Mouse (Mus musculus) midbrain, embryonic 13.5 days (tissue): ENCODE data around the gene Hpcal4. TPM values are rescaled to one million over a fixed set of nuclear protein-coding genes. Genes with fewer than 3 reads are reported as not detected.
A peak's percentile ranks its signal among the peaks of the same experiment; 100 is the strongest.

Source experiments
- ATAC-seq: fragments of 200-750 bp; cut with Nextera tagmentation; 2 replicates; pipeline ENCODE4 v1.8.0; 2017; ENCODE audit warnings: mild to moderate bottlenecking, moderate TSS enrichment, moderate library complexity
- H3K27ac ChIP-seq: fragments of 300-500 bp; sonication (generic); 2 replicates; pipeline ENCODE4 v1.5.1; 2015; ENCODE audit warnings: inconsistent platforms, mild to moderate bottlenecking, moderate library complexity
- H3K27me3 ChIP-seq: fragments of 300-500 bp; sonication (generic); 2 replicates; pipeline ENCODE4 v1.6.1; 2015; ENCODE audit warnings: mild to moderate bottlenecking, inconsistent platforms
- H3K36me3 ChIP-seq: fragments of 300-500 bp; sonication (generic); 2 replicates; pipeline ENCODE4 v1.6.1; 2015; ENCODE audit warnings: mild to moderate bottlenecking, inconsistent platforms
- H3K4me1 ChIP-seq: fragments of 300-500 bp; sonication (generic); replicated peaks from 2 replicates; pipeline ENCODE4 v1.6.1; 2015; ENCODE audit warnings: inconsistent platforms
- H3K4me2 ChIP-seq: fragments of 300-500 bp; sonication (generic); replicated peaks from 2 replicates; pipeline ENCODE4 v1.6.1; 2015; ENCODE audit warnings: moderate library complexity, mild to moderate bottlenecking, inconsistent platforms
- H3K4me3 ChIP-seq: fragments of 300-500 bp; sonication (generic); replicated peaks from 2 replicates; pipeline ENCODE4 v1.5.1; 2015; ENCODE audit warnings: mild to moderate bottlenecking, inconsistent platforms
- H3K9ac ChIP-seq: fragments of 300-500 bp; sonication (generic); replicated peaks from 2 replicates; pipeline ENCODE4 v1.6.1; 2015; ENCODE audit warnings: mild to moderate bottlenecking, inconsistent platforms
- H3K9me3 ChIP-seq: fragments of 300-500 bp; sonication (generic); 2 replicates; pipeline ENCODE4 v1.6.1; 2016; ENCODE audit warnings: mild to moderate bottlenecking, inconsistent platforms
- WGBS: fragments of 180-500 bp; shearing (Covaris S2); methylation state at CpG from one replicate; pipeline ENCODE4 v1.1.7; 2015; 5-methylcytosine and 5-hydroxymethylcytosine counted together
- polyA plus RNA-seq: library from polyadenylated mRNA; unstranded; fragments of >200 nt; fragmentation: Nextera tagmentation; extraction: Ambion mirVana; gene quantifications from 2 replicates; pipeline ENCODE4 v1.2.1, GENCODE M21; 2015

The Hpcal4 gene
- polyA plus RNA-seq, 1 experiment from 2014 or later, result 14.1 TPM

DNA sequence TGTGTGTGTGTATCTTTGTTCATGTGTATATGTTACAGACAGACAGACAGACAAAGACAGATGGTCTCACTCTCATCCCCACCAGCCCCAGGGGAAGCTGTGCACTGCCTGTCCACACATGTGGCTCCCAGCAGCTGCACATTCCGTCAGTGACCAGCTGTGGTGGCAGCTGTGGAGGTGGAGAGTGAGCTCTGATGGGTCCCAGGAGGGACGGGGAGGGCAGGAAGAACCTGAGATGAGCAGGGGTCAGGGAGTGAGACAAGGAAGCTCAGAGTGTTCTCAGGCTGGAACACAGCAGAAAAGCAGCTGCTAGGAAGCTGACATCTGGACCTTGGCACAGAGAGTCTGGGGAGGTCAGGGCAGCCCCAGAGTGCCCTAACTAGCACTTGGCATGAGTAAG is 45.2 kb downstream of the Hpcal4 start:
- H3K4me2 ChIP-seq, result no peak overlapping the region
- H3K9ac ChIP-seq, result no peak overlapping the region
- peaks cover 18% of the 10 kb centered on the region for H3K27me3 ChIP-seq
- H3K4me3 ChIP-seq, result no peak overlapping the region
- H3K27ac ChIP-seq, result no peak overlapping the region
- WGBS, result 59% methylated on average over 2 of the region's 2 CpGs
- peaks cover under 1% of the 10 kb centered on the region; the same call in 1 of the 2 replicates for H3K4me1 ChIP-seq
- no peaks in the 10 kb centered on the region for H3K9me3 ChIP-seq
- no peaks in the 10 kb centered on the region for H3K36me3 ChIP-seq
- no peak for ATAC-seq

- no peak overlapping the region for H3K4me2 ChIP-seq
- H3K27ac ChIP-seq, result no peak overlapping the region
- no peak for ATAC-seq
- 88% methylated on average over 11 of the region's 11 CpGs for WGBS
- no peaks in the 10 kb centered on the region for H3K9me3 ChIP-seq
- H3K4me3 ChIP-seq, result no peak overlapping the region
- H3K4me1 ChIP-seq, result peaks cover 7% of the 10 kb centered on the region
- peaks cover 27% of the 10 kb centered on the region for H3K27me3 ChIP-seq
- H3K9ac ChIP-seq, result no peak overlapping the region
- no peaks in the 10 kb centered on the region for H3K36me3 ChIP-seq
Measured at GRCm38 (mm10) chr4:123229166-123229565, 46.1 kb downstream of the Hpcal4 start.

DNA sequence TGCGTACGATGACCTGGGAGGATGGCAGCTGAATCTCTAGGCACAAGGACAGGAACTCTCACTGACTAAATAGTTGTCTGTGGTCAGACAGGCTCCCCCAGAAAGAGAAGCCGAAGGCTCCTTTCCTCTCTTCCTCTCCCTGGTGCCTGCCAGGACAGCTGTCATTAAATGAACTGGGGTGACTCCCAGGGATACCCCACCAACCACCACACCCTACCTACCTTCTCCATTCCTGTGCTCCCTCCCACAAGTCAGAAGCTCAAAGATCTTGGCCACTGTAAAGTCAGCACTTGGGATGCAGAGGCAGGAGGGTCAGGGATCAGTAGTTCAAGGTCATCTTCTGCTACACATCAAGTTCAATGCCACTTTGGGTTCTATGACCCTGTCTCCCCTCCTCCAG is 49.8 kb downstream of the Hpcal4 start:
- 66% methylated on average over 3 of the region's 3 CpGs for WGBS
- Histone ChIP-seq H3K9ac (no peak overlapping the region), H3K4me1 (peaks cover 7% of the 10 kb centered on the region), H3K27ac (no peak overlapping the region), H3K4me3 (no peak overlapping the region), H3K9me3 (no peaks in the 10 kb centered on the region), H3K27me3 (peaks cover 45% of the 10 kb centered on the region), H3K4me2 (no peak overlapping the region), H3K36me3 (no peaks in the 10 kb centered on the region)
- ATAC-seq, result no peak

DNA sequence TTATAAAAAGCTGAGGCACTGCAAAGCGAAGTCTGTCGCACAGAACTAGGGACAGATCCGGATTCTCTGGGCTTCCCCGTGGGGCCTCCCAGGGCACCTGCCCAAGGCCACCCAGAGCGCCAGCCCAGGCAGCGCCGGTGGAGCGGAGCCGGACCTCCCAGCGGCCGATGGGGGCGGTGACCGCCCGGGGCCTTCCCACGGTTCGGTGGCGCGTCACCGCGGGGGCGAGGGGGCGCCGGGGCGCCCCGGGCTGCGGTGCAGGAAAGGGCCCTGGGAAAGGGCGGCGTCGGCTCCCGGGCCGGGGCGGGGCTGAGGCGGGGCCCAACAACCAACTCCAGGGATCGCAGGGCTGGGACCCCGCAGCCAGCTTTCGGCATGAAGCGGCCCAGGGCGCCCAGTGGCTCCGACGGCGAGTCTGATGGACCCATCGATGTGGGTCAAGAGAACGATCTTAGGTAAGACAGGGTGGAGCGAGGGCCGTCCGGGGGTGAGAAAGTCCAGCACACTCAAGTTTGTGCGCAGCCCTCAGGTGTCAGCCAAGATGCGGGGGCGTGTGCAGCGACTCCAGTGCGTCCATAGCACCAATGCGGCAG is 50.6 kb downstream of the Hpcal4 start, which contains the start of gene Heyl:
Heyl (plus strand) TSS at position 65 of the 593 bp plus-strand sequence.
- WGBS, result 3% methylated on average over 52 of the region's 52 CpGs
- Histone ChIP-seq H3K9me3 (no peaks in the 10 kb centered on the region), H3K9ac (peak within 1 kb of the TSS; percentile 55; the same call in 1 of the 2 replicates), H3K4me2 (peak within 1 kb of the TSS; percentile 68), H3K4me3 (peak within 1 kb of the TSS; percentile 40), H3K27ac (no peak within 1 kb of the TSS), H3K27me3 (peaks cover 52% of the 10 kb centered on the region), H3K4me1 (peaks cover 7% of the 10 kb centered on the region), H3K36me3 (no peaks in the 10 kb centered on the region)
- peak; percentile 63 for ATAC-seq

DNA sequence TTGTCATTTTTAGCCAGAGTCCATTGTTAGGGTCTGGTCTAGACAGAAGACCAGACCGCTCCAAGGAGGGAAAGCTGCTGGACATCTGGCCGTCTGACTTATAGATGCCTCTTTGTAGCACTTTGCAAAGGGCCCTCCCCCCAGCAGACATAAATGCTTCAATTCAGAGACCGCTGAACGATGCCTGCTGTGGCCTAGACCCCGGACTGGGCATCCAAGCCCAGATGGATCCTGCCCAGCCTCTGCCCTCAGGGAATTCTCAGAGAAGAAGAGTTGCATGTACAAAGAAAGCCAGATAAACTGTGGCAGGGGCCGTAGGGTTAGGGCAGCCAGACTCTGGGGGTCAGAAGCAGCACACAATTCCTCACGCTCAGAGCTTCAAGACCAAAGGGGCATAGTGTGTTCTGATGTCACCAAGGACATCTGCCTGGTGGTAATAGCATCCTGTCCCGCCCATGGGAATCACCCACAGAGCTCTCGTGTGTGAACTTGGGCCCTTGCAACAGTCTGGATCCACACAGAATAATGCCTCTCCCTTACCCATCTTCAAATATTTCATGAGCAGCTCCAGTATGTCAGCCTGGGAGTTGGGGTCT is 52.9 kb downstream of the Hpcal4 start:
- no peak overlapping the region for H3K4me3 ChIP-seq
- peaks cover 18% of the 10 kb centered on the region for H3K4me1 ChIP-seq
- ATAC-seq, result no peak
- WGBS, result 71% methylated on average over 9 of the region's 9 CpGs
- H3K9me3 ChIP-seq, result no peaks in the 10 kb centered on the region
- no peak overlapping the region for H3K27ac ChIP-seq
- no peak overlapping the region for H3K9ac ChIP-seq
- H3K4me2 ChIP-seq, result no peak overlapping the region
- peaks cover 74% of the 10 kb centered on the region for H3K27me3 ChIP-seq
- no peaks in the 10 kb centered on the region for H3K36me3 ChIP-seq

- peaks cover 72% of the 10 kb centered on the region for H3K27me3 ChIP-seq
- H3K9me3 ChIP-seq, result no peaks in the 10 kb centered on the region
- no peaks in the 10 kb centered on the region for H3K36me3 ChIP-seq
- peaks cover 18% of the 10 kb centered on the region for H3K4me1 ChIP-seq
- no peak overlapping the region for H3K4me2 ChIP-seq
- no peak overlapping the region for H3K27ac ChIP-seq
- WGBS, result 84% methylated on average over 13 of the region's 13 CpGs
- H3K4me3 ChIP-seq, result no peak overlapping the region
- H3K9ac ChIP-seq, result no peak overlapping the region
- no peak for ATAC-seq
Measured at GRCm38 (mm10) chr4:123236431-123237031, 53.5 kb downstream of the Hpcal4 start.

GRCm38 (mm10) chr4:123237386-123238266 is 54.6 kb downstream of the Hpcal4 start:
- 67% methylated on average over 6 of the region's 6 CpGs for WGBS
- Histone ChIP-seq H3K4me3 (no peak overlapping the region), H3K4me2 (no peak overlapping the region), H3K36me3 (no peaks in the 10 kb centered on the region), H3K27me3 (peaks cover 62% of the 10 kb centered on the region), H3K27ac (no peak overlapping the region), H3K9ac (no peak overlapping the region), H3K9me3 (no peaks in the 10 kb centered on the region), H3K4me1 (peaks cover 18% of the 10 kb centered on the region)
- no peak for ATAC-seq

DNA sequence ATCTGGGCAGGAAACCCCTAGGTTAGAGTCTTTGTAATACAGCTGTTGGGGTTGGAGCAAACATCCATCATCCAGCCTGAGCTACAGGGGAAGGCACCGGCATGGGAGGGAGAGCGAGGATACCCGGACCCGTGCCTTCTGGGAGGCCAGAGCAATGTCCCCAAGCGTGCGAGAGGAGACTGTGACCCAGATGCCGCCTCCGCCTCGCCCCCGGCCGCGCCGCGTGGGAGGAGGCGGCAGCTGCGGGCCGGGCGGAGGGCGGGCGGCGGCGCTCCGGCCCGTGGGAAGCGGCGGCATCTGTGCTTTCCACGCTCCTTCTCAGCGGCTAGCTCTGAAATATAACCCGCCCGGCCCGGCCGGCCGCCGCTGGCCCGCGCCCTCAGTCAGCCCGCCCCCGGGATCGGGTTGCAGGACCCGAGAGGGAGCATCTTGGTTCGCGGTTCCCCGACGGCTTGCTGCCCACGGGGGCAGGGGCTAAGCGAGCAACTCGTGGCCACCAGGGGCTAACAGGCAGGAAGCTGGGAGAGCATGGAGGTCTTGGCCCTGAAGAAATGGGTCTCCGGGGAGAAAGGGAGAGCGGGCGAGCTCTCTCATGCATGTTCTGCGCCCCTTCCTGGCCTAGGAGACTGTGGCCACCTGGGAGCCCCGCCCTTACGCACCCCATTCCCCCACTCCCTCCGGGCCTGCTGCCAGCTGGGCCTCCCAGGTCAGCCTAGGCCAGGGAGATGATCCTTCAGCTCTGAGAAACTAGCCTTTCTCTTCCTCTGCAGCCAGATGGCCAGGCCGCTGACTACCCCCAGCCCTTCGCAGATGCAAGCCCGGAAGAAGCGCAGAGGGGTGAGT is 56.6 kb downstream of the Hpcal4 start:
- H3K27me3 ChIP-seq, result peaks cover 42% of the 10 kb centered on the region
- H3K4me1 ChIP-seq, result peaks cover 10% of the 10 kb centered on the region
- H3K9ac ChIP-seq, result peak overlapping the region; percentile 53
- H3K9me3 ChIP-seq, result no peaks in the 10 kb centered on the region
- ATAC-seq, result peak; percentile 61
- peak overlapping the region; percentile 38 for H3K4me3 ChIP-seq
- H3K27ac ChIP-seq, result no peak overlapping the region
- no peaks in the 10 kb centered on the region for H3K36me3 ChIP-seq
- WGBS, result 4% methylated on average over 53 of the region's 58 CpGs
- peak overlapping the region; percentile 57 for H3K4me2 ChIP-seq

Other genes starting within 250 kb of the Hpcal4 start
- gene Mfsd2a, start 222.0 kb upstream of the Hpcal4 start, polyA plus RNA-seq, result 31.7 and 32.5 TPM in 2 replicates
- 95.2 and 101 TPM in 2 replicates for gene Mycl, start 187.6 kb upstream of the Hpcal4 start, polyA plus RNA-seq
- gene Trit1, start 166.6 kb upstream of the Hpcal4 start, polyA plus RNA-seq, result 27.6 and 30.9 TPM in 2 replicates
- gene Bmp8b, start 78.1 kb upstream of the Hpcal4 start, polyA plus RNA-seq, result 0.13 and 0.14 TPM in 2 replicates
- gene Oxct2b, start 67.0 kb upstream of the Hpcal4 start, polyA plus RNA-seq, result 0.11 and 0.14 TPM in 2 replicates
- gene Ppie, start 43.3 kb upstream of the Hpcal4 start, polyA plus RNA-seq, result 74.2 and 77.2 TPM in 2 replicates
- gene Nt5c1a, start 18.3 kb downstream of the Hpcal4 start, polyA plus RNA-seq, result not detected in 2 replicates
- gene Heyl, start 50.3 kb downstream of the Hpcal4 start, polyA plus RNA-seq, result 5.5 and 6.6 TPM in 2 replicates
- 25.5 and 27.1 TPM in 2 replicates for gene Pabpc4, start 79.1 kb downstream of the Hpcal4 start, polyA plus RNA-seq
- not detected in 2 replicates for gene Oxct2a, start 140.4 kb downstream of the Hpcal4 start, polyA plus RNA-seq
- gene Bmp8a, start 160.0 kb downstream of the Hpcal4 start, polyA plus RNA-seq, result 0.13 TPM in 1 of 2 replicates, not detected in the other